Mouse (Mus musculus) testis, adult 2 months (tissue): ENCODE measurements at regions not wholly inside any gene's neighbourhood (a gene's known extent, or its start where the extent isn't known, plus 50 kb on each side); places are given as distances from the start of the nearest gene placed in this dataset.
"Not testable (repeated sequence)": the region's sequence is repeated elsewhere in the genome, so short reads cannot be mapped to it uniquely, and the experiment has no call there.

ENCODE experiments used
- H3K27ac ChIP-seq: fragments of 200-500 bp; 2 replicates; pipeline ENCODE4 v1.5.1; 2012; ENCODE audit warnings: low read depth, low read length; ENCODE audit not compliant: control insufficient read depth, insufficient read depth
- H3K27me3 ChIP-seq: fragments of 200-500 bp; 2 replicates; pipeline ENCODE4 v1.6.1; 2012; ENCODE audit warnings: mild to moderate bottlenecking, low read length, moderate library complexity; ENCODE audit not compliant: control insufficient read depth, insufficient read depth
- H3K36me3 ChIP-seq: fragments of 200-500 bp; 2 replicates; pipeline ENCODE4 v1.6.1; 2012; ENCODE audit warnings: mild to moderate bottlenecking, low read length; ENCODE audit not compliant: control insufficient read depth, insufficient read depth
- H3K4me1 ChIP-seq: fragments of 200-500 bp; 2 replicates; pipeline ENCODE4 v1.6.1; 2012; ENCODE audit warnings: low read length; ENCODE audit not compliant: control insufficient read depth, insufficient read depth
- H3K4me3 ChIP-seq: fragments of 200-500 bp; 2 replicates; pipeline ENCODE4 v1.5.1; 2012; ENCODE audit warnings: low read depth, mild to moderate bottlenecking, low read length, moderate library complexity, mixed read lengths; ENCODE audit not compliant: control insufficient read depth
- CTCF ChIP-seq: fragments of 200-500 bp; IDR thresholded peaks from 2 replicates; pipeline ENCODE4 v1.5.1; 2012; ENCODE audit warnings: low read depth, mild to moderate bottlenecking, inconsistent platforms, low read length, moderate library complexity; ENCODE audit not compliant: control insufficient read depth, insufficient read depth, insufficient replicate concordance
- POLR2A ChIP-seq: fragments of 200-500 bp; IDR thresholded peaks from 2 replicates; pipeline ENCODE4 v1.6.1; 2012; ENCODE audit warnings: low read depth, mild to moderate bottlenecking, inconsistent platforms, low read length, moderate library complexity; ENCODE audit not compliant: control insufficient read depth

GRCm38 (mm10) chr17:82909189-82909588 is 305.9 kb upstream of the Pkdcc start:
- Histone ChIP-seq H3K27ac (no peak overlapping the region), H3K4me1 (no peaks in the 10 kb centered on the region), H3K27me3 (no peaks in the 10 kb centered on the region), H3K36me3 (no peaks in the 10 kb centered on the region), H3K4me3 (no peak overlapping the region)
- TF ChIP-seq POLR2A = no peak
- no peak for TF ChIP-seq CTCF

DNA sequence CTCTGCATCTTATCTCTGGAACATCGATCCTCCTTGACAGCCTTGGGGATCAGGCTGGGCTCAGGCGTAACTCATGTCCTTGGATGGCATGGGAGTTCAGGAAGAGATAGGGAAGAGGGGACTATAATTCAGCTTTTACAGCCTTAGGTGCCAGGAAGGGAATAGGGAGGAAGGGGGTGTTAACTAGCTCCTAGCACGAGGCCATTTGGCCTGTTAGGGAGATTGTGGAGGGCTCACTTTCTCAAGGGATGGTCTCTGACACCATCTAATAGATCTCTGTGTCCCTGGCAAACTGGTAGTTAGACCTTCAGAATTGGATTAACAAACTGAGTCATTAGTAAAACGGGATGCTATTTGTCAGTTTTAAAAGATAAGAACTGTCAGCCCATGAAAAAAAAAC is 292.1 kb upstream of the Pkdcc start:
- not testable (repeated sequence) for H3K36me3 ChIP-seq, H3K27me3 ChIP-seq, H3K4me3 ChIP-seq, H3K27ac ChIP-seq, H3K4me1 ChIP-seq

- Histone ChIP-seq H3K36me3 (no peaks in the 10 kb centered on the region), H3K27ac (no peak overlapping the region)
- TF ChIP-seq POLR2A (no peak), CTCF (no peak)
These were observed 289.3 kb upstream of the Pkdcc start for GRCm38 (mm10) chr17:82925751-82926150.

GRCm38 (mm10) chr17:82927681-82928080 is 287.4 kb upstream of the Pkdcc start:
- no peak overlapping the region for H3K4me3 ChIP-seq
- H3K36me3 ChIP-seq = no peaks in the 10 kb centered on the region
- H3K4me1 ChIP-seq = no peaks in the 10 kb centered on the region
- no peak overlapping the region for H3K27ac ChIP-seq
- TF ChIP-seq POLR2A (no peak), CTCF (no peak)
- H3K27me3 ChIP-seq = no peaks in the 10 kb centered on the region

More at GRCm38 (mm10) chr17:82925751-82926150, 289.3 kb upstream of the Pkdcc start:
- Histone ChIP-seq H3K4me1 (no peaks in the 10 kb centered on the region), H3K27me3 (no peaks in the 10 kb centered on the region), H3K4me3 (no peak overlapping the region)

GRCm38 (mm10) chr17:82929511-82929910 is 285.6 kb upstream of the Pkdcc start:
- Histone ChIP-seq H3K36me3 (no peaks in the 10 kb centered on the region), H3K4me3 (no peak overlapping the region), H3K27me3 (no peaks in the 10 kb centered on the region), H3K27ac (no peak overlapping the region), H3K4me1 (no peaks in the 10 kb centered on the region)
- TF ChIP-seq CTCF (no peak), POLR2A (no peak)

- no peak for TF ChIP-seq POLR2A
- no peak for TF ChIP-seq CTCF
- H3K4me3 ChIP-seq = no peak overlapping the region
These were observed 284.4 kb upstream of the Pkdcc start for GRCm38 (mm10) chr17:82930738-82931137.

DNA sequence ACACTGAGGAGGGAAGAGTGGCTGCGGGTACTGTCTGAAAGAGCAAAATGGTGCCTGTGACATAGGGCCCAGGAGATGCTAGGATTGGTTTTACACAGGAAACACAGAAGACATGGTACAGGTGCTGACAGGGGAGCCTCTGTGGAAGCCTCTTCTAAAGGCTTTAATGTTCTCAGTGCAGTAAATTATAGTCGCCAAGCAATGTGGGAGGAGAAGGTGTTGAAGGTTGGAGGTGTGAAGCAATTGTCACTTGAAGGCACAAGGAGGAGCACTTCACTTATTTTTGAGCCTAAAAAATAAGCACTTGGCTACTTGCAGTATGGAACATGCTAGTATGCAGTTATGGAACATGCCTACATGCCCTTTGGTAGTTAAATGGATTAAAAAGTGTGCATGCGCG is 283.6 kb upstream of the Pkdcc start:
- Histone ChIP-seq H3K27ac (no peak overlapping the region), H3K27me3 (no peaks in the 10 kb centered on the region), H3K4me3 (no peak overlapping the region), H3K36me3 (no peaks in the 10 kb centered on the region), H3K4me1 (no peaks in the 10 kb centered on the region)
- no peak for TF ChIP-seq CTCF

More at GRCm38 (mm10) chr17:82930738-82931137, 284.4 kb upstream of the Pkdcc start:
- H3K4me1 ChIP-seq = no peaks in the 10 kb centered on the region
- H3K27ac ChIP-seq = no peak overlapping the region
- H3K36me3 ChIP-seq = no peaks in the 10 kb centered on the region
- no peaks in the 10 kb centered on the region for H3K27me3 ChIP-seq

- H3K27ac ChIP-seq = no peak overlapping the region
- H3K4me3 ChIP-seq = no peak overlapping the region
- no peaks in the 10 kb centered on the region for H3K4me1 ChIP-seq
- H3K27me3 ChIP-seq = no peaks in the 10 kb centered on the region
- no peaks in the 10 kb centered on the region for H3K36me3 ChIP-seq
- TF ChIP-seq POLR2A (no peak), CTCF (no peak)
These were observed 278.3 kb upstream of the Pkdcc start for GRCm38 (mm10) chr17:82936836-82937235.
